Mouse (Mus musculus): ENCODE measurements around the gene Gm8882. TPM values are rescaled to one million over a fixed set of nuclear protein-coding genes. Genes with fewer than 3 reads are reported as not detected.
"Not testable (repeated sequence)": the region's sequence is repeated elsewhere in the genome, so short reads cannot be mapped to it uniquely, and the experiment has no call there.

The Gm8882 gene
- total RNA-seq (2017): not detected in 2 replicates

- ATAC-seq (replicated peaks in 1 of 2; ENCODE audit: insufficient read depth in 1 of 2, low FRiP score in 2 of 2, low TSS enrichment in 1 of 2, low read depth in 1 of 2, poor library complexity in 2 of 2, severe bottlenecking in 2 of 2): not testable (repeated sequence)
Observed at GRCm38 (mm10) chr6:132364034-132364433, at the start of gene Gm8882. Gm8882 (minus strand) TSS chr6:132364134.

- not testable (repeated sequence) for ATAC-seq (replicated peaks in 1 of 2; ENCODE audit: insufficient read depth in 1 of 2, low FRiP score in 2 of 2, low TSS enrichment in 1 of 2, low read depth in 1 of 2, poor library complexity in 2 of 2, severe bottlenecking in 2 of 2)
Observed at GRCm38 (mm10) chr6:132314657-132315056, 49.3 kb downstream of the Gm8882 start, which contains the start of gene Prpmp5. Prpmp5 (minus strand) TSS chr6:132314757.

Other genes with a start within 250 kb of the Gm8882 start
- not detected in 2 replicates for gene Prb1, start 153.6 kb downstream of the Gm8882 start, total RNA-seq (2017)
- gene Prpmp5, start 49.4 kb downstream of the Gm8882 start, total RNA-seq (2017): not detected in 2 replicates
- gene Prh1, start 205.7 kb upstream of the Gm8882 start, total RNA-seq (2017): not detected in 2 replicates
- gene Prp2, start 231.8 kb upstream of the Gm8882 start, total RNA-seq (2017): not detected in 2 replicates